Mouse (Mus musculus) liver, embryonic 12.5 days (tissue): ENCODE results near the gene S100a4. TPM values are rescaled to one million over a fixed set of nuclear protein-coding genes. Genes with fewer than 3 reads are reported as not detected.

Experiments used
- ATAC-seq: fragments of 200-750 bp; cut with Nextera tagmentation; 2 replicates; pipeline ENCODE4 v1.8.0; 2017; ENCODE audit warnings: moderate number of reproducible peaks, mild to moderate bottlenecking, moderate library complexity
- H3K27ac ChIP-seq: fragments of 300-500 bp; sonication (generic); 2 replicates; pipeline ENCODE4 v1.5.1; 2016; ENCODE audit warnings: mild to moderate bottlenecking
- H3K27me3 ChIP-seq: fragments of 300-500 bp; sonication (generic); replicated peaks from 2 replicates; pipeline ENCODE4 v1.6.1; 2016; ENCODE audit warnings: mild to moderate bottlenecking, moderate library complexity
- H3K36me3 ChIP-seq: fragments of 300-500 bp; sonication (generic); 2 replicates; pipeline ENCODE4 v1.6.1; 2016; ENCODE audit warnings: mild to moderate bottlenecking, moderate library complexity
- H3K4me1 ChIP-seq: fragments of 300-500 bp; sonication (generic); 2 replicates; pipeline ENCODE4 v1.6.1; 2016
- H3K4me2 ChIP-seq: fragments of 300-500 bp; sonication (generic); 2 replicates; pipeline ENCODE4 v1.6.1; 2016; ENCODE audit warnings: mild to moderate bottlenecking, moderate library complexity
- H3K4me3 ChIP-seq: fragments of 300-500 bp; sonication (generic); 2 replicates; pipeline ENCODE4 v1.5.1; 2016; ENCODE audit warnings: mild to moderate bottlenecking, moderate library complexity
- H3K9ac ChIP-seq: fragments of 300-500 bp; sonication (generic); 2 replicates; pipeline ENCODE4 v1.6.1; 2016; ENCODE audit warnings: mild to moderate bottlenecking, moderate library complexity
- H3K9me3 ChIP-seq: fragments of 300-500 bp; sonication (generic); replicated peaks from 2 replicates; pipeline ENCODE4 v1.6.1; 2016; ENCODE audit warnings: mild to moderate bottlenecking, moderate library complexity
- whole genome bisulfite sequencing: fragments of 180-500 bp; shearing (Covaris S2); methylation state at CpG from one replicate; pipeline ENCODE4 v1.1.7; 2016; ENCODE audit not compliant: insufficient replicate concordance; 5-methylcytosine and 5-hydroxymethylcytosine counted together
- polyA plus RNA-seq: library from polyadenylated mRNA; unstranded; fragments of >200 nt; fragmentation: Nextera tagmentation; extraction: Ambion mirVana; gene quantifications from 2 replicates; pipeline ENCODE4 v1.2.1, GENCODE M21; 2016

The S100a4 gene
- polyA plus RNA-seq, 1 experiment from 2014 or later = 0.55 TPM

DNA sequence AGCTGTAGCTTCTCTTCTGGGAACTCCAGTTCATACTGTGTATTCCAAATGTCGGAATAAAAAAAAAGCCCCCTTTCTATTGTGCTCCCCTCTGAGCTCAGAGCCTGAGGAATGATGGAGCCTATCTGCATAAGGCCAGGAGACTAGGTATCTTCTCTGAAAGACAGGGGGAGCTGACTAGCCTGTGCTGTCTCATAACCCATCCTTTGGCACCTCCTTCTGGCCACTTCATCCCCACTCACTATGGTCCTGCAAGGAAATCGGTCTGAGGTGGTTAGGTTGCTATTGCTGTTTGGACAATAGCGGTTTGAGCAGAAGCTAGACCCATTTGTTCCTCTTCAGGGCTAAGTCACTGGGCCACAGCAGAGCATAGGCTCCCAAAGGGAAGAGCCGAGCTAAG lies 24.2 kb downstream of the S100a4 start:
- Histone ChIP-seq H3K36me3 (no peaks in the 10 kb centered on the region), H3K9me3 (no peaks in the 10 kb centered on the region), H3K27ac (no peak overlapping the region), H3K9ac (no peak overlapping the region), H3K4me1 (no peaks in the 10 kb centered on the region), H3K27me3 (no peaks in the 10 kb centered on the region), H3K4me2 (no peak overlapping the region), H3K4me3 (no peak overlapping the region)
- 42% methylated on average over 4 of the region's 4 CpGs for WGBS
- no peak for ATAC-seq

- Histone ChIP-seq H3K4me1 (no peaks in the 10 kb centered on the region), H3K9me3 (no peaks in the 10 kb centered on the region), H3K36me3 (no peaks in the 10 kb centered on the region), H3K27ac (no peak overlapping the region), H3K4me2 (no peak overlapping the region), H3K4me3 (no peak overlapping the region), H3K27me3 (no peaks in the 10 kb centered on the region), H3K9ac (no peak overlapping the region)
- ATAC-seq = no peak
- WGBS = 59% methylated on average over 2 of the region's 2 CpGs
These were observed 25.7 kb downstream of the S100a4 start for GRCm38 (mm10) chr3:90629298-90629697.

DNA sequence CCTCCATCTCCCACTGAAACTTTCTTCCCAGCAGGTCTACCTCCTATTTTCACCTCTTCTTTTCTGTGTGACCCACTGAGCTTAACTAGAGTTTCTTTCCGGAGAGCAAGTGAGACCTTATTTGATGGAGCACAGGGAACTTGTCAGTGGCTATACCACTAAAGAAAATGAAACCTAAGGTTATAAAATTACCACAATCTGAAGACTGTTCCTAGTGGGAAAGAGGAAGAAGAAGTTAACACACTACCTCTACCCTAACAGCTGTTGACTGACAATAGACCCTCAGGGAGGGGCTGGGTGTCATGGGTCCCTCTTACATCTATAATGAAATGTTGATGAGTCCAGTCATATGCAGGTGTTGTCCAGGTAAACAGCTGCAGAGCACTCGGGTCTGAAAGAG lies 28.4 kb downstream of the S100a4 start:
- no peak overlapping the region for H3K27ac ChIP-seq
- no peak overlapping the region for H3K4me2 ChIP-seq
- H3K4me1 ChIP-seq = no peaks in the 10 kb centered on the region
- H3K27me3 ChIP-seq = no peaks in the 10 kb centered on the region
- no peak for ATAC-seq
- H3K36me3 ChIP-seq = no peaks in the 10 kb centered on the region
- no peak overlapping the region for H3K4me3 ChIP-seq
- no peak overlapping the region for H3K9ac ChIP-seq
- no peaks in the 10 kb centered on the region for H3K9me3 ChIP-seq
- WGBS = 50% methylated on average over 2 of the region's 2 CpGs

- no peak overlapping the region for H3K4me3 ChIP-seq
- no peaks in the 10 kb centered on the region for H3K27me3 ChIP-seq
- WGBS = 50% methylated on average over 1 of the region's 1 CpGs
These were observed 35.1 kb downstream of the S100a4 start for GRCm38 (mm10) chr3:90638511-90639275.

DNA sequence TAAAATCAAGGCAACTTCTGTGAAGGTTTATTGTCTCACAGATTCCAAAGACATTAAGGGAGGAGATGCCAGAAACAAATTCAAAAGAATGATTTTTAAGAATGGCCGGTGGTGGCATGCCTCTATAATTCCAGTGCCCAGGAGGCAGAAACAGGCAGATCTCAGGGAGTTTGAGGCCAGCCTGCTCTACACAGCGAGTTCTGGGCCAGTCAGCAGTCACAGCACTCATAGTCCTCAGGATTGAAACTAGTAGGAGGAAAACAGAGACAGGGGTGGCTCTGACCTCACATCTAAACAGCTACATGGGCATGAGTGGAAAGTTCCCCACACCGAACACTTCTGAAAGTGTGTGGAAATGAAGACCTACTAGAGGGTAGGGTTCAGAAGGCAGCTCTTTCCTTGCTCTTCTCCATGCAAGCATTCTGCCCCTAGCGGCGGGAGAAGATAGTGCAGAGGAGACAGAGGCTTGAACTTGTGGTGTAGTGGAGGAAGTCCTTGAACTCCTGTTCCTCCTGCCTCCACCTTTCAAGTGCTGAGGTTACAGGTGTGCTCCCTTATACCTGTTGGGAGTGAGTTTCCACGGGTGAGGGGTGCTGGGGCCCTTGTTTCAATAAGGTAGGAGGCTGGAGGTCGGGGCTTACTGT lies 36.1 kb downstream of the S100a4 start:
- no peak for ATAC-seq
- H3K9ac ChIP-seq = no peak overlapping the region
- WGBS = 32% methylated on average over 7 of the region's 7 CpGs

More at GRCm38 (mm10) chr3:90638511-90639275, 35.1 kb downstream of the S100a4 start:
- no peak overlapping the region for H3K9ac ChIP-seq
- H3K4me1 ChIP-seq = no peaks in the 10 kb centered on the region
- H3K36me3 ChIP-seq = no peaks in the 10 kb centered on the region
- H3K9me3 ChIP-seq = no peaks in the 10 kb centered on the region
- H3K27ac ChIP-seq = no peak overlapping the region
- no peak for ATAC-seq
- H3K4me2 ChIP-seq = no peak overlapping the region

GRCm38 (mm10) chr3:90640981-90641380 lies 37.4 kb downstream of the S100a4 start:
- 54% methylated on average over 7 of the region's 7 CpGs for WGBS
- Histone ChIP-seq H3K9ac (no peak overlapping the region), H3K4me3 (no peak overlapping the region), H3K36me3 (no peaks in the 10 kb centered on the region), H3K27me3 (no peaks in the 10 kb centered on the region), H3K27ac (no peak overlapping the region), H3K4me2 (no peak overlapping the region), H3K9me3 (no peaks in the 10 kb centered on the region), H3K4me1 (no peaks in the 10 kb centered on the region)
- ATAC-seq = no peak

More for the DNA sequence above, 36.1 kb downstream of the S100a4 start:
- H3K27me3 ChIP-seq = no peaks in the 10 kb centered on the region
- H3K4me2 ChIP-seq = no peak overlapping the region
- no peaks in the 10 kb centered on the region for H3K36me3 ChIP-seq
- no peak overlapping the region for H3K27ac ChIP-seq
- H3K4me1 ChIP-seq = no peaks in the 10 kb centered on the region
- H3K9me3 ChIP-seq = no peaks in the 10 kb centered on the region
- H3K4me3 ChIP-seq = no peak overlapping the region

DNA sequence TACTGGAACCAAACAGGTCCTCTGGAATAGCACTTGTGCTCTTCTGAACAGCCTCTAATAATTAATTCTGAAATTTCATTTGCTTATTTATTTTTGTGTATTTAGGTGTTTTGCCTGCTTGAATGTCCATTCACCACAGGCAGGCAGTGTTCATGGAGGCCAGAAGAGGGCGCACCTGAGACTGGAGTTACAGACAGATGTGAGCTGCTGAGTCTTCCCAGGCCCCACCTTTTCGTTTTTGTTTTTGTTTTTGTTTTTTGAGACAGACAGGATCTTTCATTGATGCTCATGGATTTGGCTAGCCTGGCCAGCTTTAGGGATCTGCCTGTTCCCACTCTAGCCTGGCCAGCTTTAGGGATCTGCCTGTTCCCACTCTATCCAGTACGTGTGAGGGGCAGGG lies 40.6 kb downstream of the S100a4 start:
- WGBS = 38% methylated on average over 3 of the region's 3 CpGs
- H3K27me3 ChIP-seq = no peaks in the 10 kb centered on the region
- no peak overlapping the region for H3K4me3 ChIP-seq
- no peaks in the 10 kb centered on the region for H3K9me3 ChIP-seq
- no peak overlapping the region for H3K9ac ChIP-seq
- H3K4me1 ChIP-seq = no peaks in the 10 kb centered on the region
- no peaks in the 10 kb centered on the region for H3K36me3 ChIP-seq
- no peak for ATAC-seq
- H3K4me2 ChIP-seq = no peak overlapping the region
- H3K27ac ChIP-seq = no peak overlapping the region

GRCm38 (mm10) chr3:90647291-90647690 lies 43.7 kb downstream of the S100a4 start:
- Histone ChIP-seq H3K27ac (no peak overlapping the region), H3K9me3 (no peaks in the 10 kb centered on the region), H3K4me1 (no peaks in the 10 kb centered on the region), H3K4me2 (no peak overlapping the region), H3K36me3 (no peaks in the 10 kb centered on the region), H3K9ac (no peak overlapping the region), H3K27me3 (no peaks in the 10 kb centered on the region), H3K4me3 (no peak overlapping the region)
- WGBS = 51% methylated on average over 1 of the region's 1 CpGs
- ATAC-seq = no peak

DNA sequence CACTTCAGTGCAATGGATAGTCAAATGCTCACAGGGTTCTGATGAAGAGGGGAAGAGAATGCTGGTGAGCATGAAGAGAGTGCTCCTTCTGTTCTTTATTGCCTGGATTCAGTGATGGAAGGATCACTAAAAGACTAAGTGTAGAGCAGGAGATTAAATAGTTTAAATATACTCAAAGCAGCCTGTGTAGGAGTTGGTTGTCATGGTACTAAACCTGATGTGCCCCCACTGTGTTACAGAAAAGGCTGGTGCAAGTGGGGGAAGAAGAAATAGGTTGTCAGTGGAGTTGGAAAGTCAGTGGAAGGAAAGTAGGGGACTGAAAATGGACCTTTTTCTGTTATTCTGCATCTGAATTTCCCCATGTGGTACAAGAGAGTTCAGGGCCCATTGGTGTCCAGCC lies 45.4 kb downstream of the S100a4 start:
- Histone ChIP-seq H3K27me3 (0 out of 2 replicates have a peak, but pooled peaks cover 5% of the 10 kb centered on the region), H3K4me2 (no peak overlapping the region), H3K36me3 (no peaks in the 10 kb centered on the region), H3K27ac (no peak overlapping the region), H3K9me3 (no peaks in the 10 kb centered on the region), H3K4me1 (no peaks in the 10 kb centered on the region), H3K4me3 (no peak overlapping the region), H3K9ac (no peak overlapping the region)
- no peak for ATAC-seq

- no peak overlapping the region for H3K4me3 ChIP-seq
- no peak for ATAC-seq
- no peaks in the 10 kb centered on the region for H3K4me1 ChIP-seq
- H3K27ac ChIP-seq = no peak overlapping the region
- no peak overlapping the region for H3K9ac ChIP-seq
- 72% methylated on average over 2 of the region's 2 CpGs for WGBS
- no peaks in the 10 kb centered on the region for H3K9me3 ChIP-seq
- no peaks in the 10 kb centered on the region for H3K36me3 ChIP-seq
- H3K27me3 ChIP-seq = 0 out of 2 replicates have a peak, but pooled peaks cover 5% of the 10 kb centered on the region
- H3K4me2 ChIP-seq = no peak overlapping the region
These were observed 46.3 kb downstream of the S100a4 start for GRCm38 (mm10) chr3:90649832-90650231.

- no peaks in the 10 kb centered on the region for H3K9me3 ChIP-seq
- H3K27ac ChIP-seq = no peak overlapping the region
- H3K4me3 ChIP-seq = no peak overlapping the region
- WGBS = 29% methylated on average over 5 of the region's 5 CpGs
- no peaks in the 10 kb centered on the region for H3K4me1 ChIP-seq
- H3K36me3 ChIP-seq = no peaks in the 10 kb centered on the region
- no peak overlapping the region for H3K4me2 ChIP-seq
- 0 out of 2 replicates have a peak, but pooled peaks cover 5% of the 10 kb centered on the region for H3K27me3 ChIP-seq
- ATAC-seq = no peak
- H3K9ac ChIP-seq = no peak overlapping the region
These were observed 49.4 kb downstream of the S100a4 start for GRCm38 (mm10) chr3:90652878-90653508.

- no peaks in the 10 kb centered on the region for H3K9me3 ChIP-seq
- H3K27ac ChIP-seq = no peak within 1 kb of the TSS
- no peak within 1 kb of the TSS for H3K4me3 ChIP-seq
- no peaks in the 10 kb centered on the region for H3K36me3 ChIP-seq
- H3K4me1 ChIP-seq = no peaks in the 10 kb centered on the region
- no peak for ATAC-seq
- H3K9ac ChIP-seq = no peak within 1 kb of the TSS
- no peak within 1 kb of the TSS for H3K4me2 ChIP-seq
- H3K27me3 ChIP-seq = 0 out of 2 replicates have a peak, but pooled peaks cover 5% of the 10 kb centered on the region
These were observed 50.1 kb downstream of the S100a4 start, which contains the start of gene S100a7a for GRCm38 (mm10) chr3:90653717-90654116. TSS of gene S100a7a (plus strand) at chr3:90654017.
